Mouse (Mus musculus): Measurements from ENCODE around the gene Mark4. TPM values are rescaled to one million over a fixed set of nuclear protein-coding genes. Genes with fewer than 3 reads are reported as not detected.

Mark4 gene
- polyA plus RNA-seq (2015; fragmentation: Nextera tagmentation; extraction: Ambion mirVana): 4.5 and 6.2 TPM in 2 replicates

GRCm38 (mm10) chr7:19458591-19459111 is at the start of gene Mark4:
TSS of gene Mark4 (minus strand) at chr7:19458821.
- H3K4me3 ChIP-seq (ENCODE audit: low read length): peak within 1 kb of the TSS; percentile 86
- 3% methylated on average over 24 of the region's 42 CpGs for WGBS
- peaks cover 24% of the 10 kb centered on the region for H3K4me1 ChIP-seq (ENCODE audit: control insufficient read depth, insufficient read depth, low read length)
- H3K27ac ChIP-seq (ENCODE audit: low read length): peak within 1 kb of the TSS; percentile 81
- peak; percentile 90 for ATAC-seq (replicated peaks; ENCODE audit: extremely low read depth, insufficient read depth, low FRiP score)
- H3K36me3 ChIP-seq (ENCODE audit: control insufficient read depth, insufficient read depth): no peaks in the 10 kb centered on the region
- peak within 1 kb of the TSS; percentile 96 for H3K4me2 ChIP-seq (ENCODE audit: low read depth, low read length)
- H3K27me3 ChIP-seq (ENCODE audit: control insufficient read depth, insufficient read depth, low read length): no peaks in the 10 kb centered on the region
- peak within 1 kb of the TSS; percentile 90 for H3K9ac ChIP-seq (ENCODE audit: low read length)
- no peaks in the 10 kb centered on the region for H3K9me3 ChIP-seq (replicated peaks; ENCODE audit: control insufficient read depth, low read length)

GRCm38 (mm10) chr7:19507612-19507981 is 49.0 kb upstream of the Mark4 start:
- peak overlapping the region; percentile 92 for H3K9ac ChIP-seq (ENCODE audit: low read length)
- peak overlapping the region; percentile 97 for H3K4me3 ChIP-seq (ENCODE audit: low read length)
- no peaks in the 10 kb centered on the region for H3K9me3 ChIP-seq (replicated peaks; ENCODE audit: control insufficient read depth, low read length)
- no peaks in the 10 kb centered on the region for H3K27me3 ChIP-seq (ENCODE audit: control insufficient read depth, insufficient read depth, low read length)
- ATAC-seq (replicated peaks; ENCODE audit: extremely low read depth, insufficient read depth, low FRiP score): no peak
- H3K27ac ChIP-seq (ENCODE audit: low read length): peak overlapping the region; percentile 76
- WGBS: 4% methylated on average over 18 of the region's 18 CpGs
- peaks cover 13% of the 10 kb centered on the region for H3K4me1 ChIP-seq (ENCODE audit: control insufficient read depth, insufficient read depth, low read length)
- no peaks in the 10 kb centered on the region for H3K36me3 ChIP-seq (ENCODE audit: control insufficient read depth, insufficient read depth)
- peak overlapping the region; percentile 97 for H3K4me2 ChIP-seq (ENCODE audit: low read depth, low read length)

- H3K4me2 ChIP-seq (ENCODE audit: low read depth, low read length): peak overlapping the region; percentile 97
- H3K27ac ChIP-seq (ENCODE audit: low read length): no peak overlapping the region
- no peaks in the 10 kb centered on the region for H3K36me3 ChIP-seq (ENCODE audit: control insufficient read depth, insufficient read depth)
- 2% methylated on average over 71 of the region's 71 CpGs for WGBS
- H3K27me3 ChIP-seq (ENCODE audit: control insufficient read depth, insufficient read depth, low read length): no peaks in the 10 kb centered on the region
- no peak for ATAC-seq (replicated peaks; ENCODE audit: extremely low read depth, insufficient read depth, low FRiP score)
- peak overlapping the region; percentile 92 for H3K9ac ChIP-seq (ENCODE audit: low read length)
- no peaks in the 10 kb centered on the region for H3K9me3 ChIP-seq (replicated peaks; ENCODE audit: control insufficient read depth, low read length)
- peak overlapping the region; percentile 97 for H3K4me3 ChIP-seq (ENCODE audit: low read length)
- peaks cover 13% of the 10 kb centered on the region for H3K4me1 ChIP-seq (ENCODE audit: control insufficient read depth, insufficient read depth, low read length)
Observed at GRCm38 (mm10) chr7:19506969-19507611, 48.5 kb upstream of the Mark4 start.

- Histone ChIP-seq H3K27ac (ENCODE audit: low read length) (no peak overlapping the region), H3K9me3 (replicated peaks; ENCODE audit: control insufficient read depth, low read length) (no peaks in the 10 kb centered on the region), H3K4me3 (ENCODE audit: low read length) (no peak overlapping the region; the same call in 1 of the 2 replicates), H3K9ac (ENCODE audit: low read length) (no peak overlapping the region), H3K4me2 (ENCODE audit: low read depth, low read length) (no peak overlapping the region; the same call in 1 of the 2 replicates), H3K4me1 (ENCODE audit: control insufficient read depth, insufficient read depth, low read length) (peaks cover 13% of the 10 kb centered on the region), H3K27me3 (ENCODE audit: control insufficient read depth, insufficient read depth, low read length) (no peaks in the 10 kb centered on the region), H3K36me3 (ENCODE audit: control insufficient read depth, insufficient read depth) (no peaks in the 10 kb centered on the region)
- no peak for ATAC-seq (replicated peaks; ENCODE audit: extremely low read depth, insufficient read depth, low FRiP score)
- 42% methylated on average over 6 of the region's 6 CpGs for WGBS
Observed at GRCm38 (mm10) chr7:19506326-19506725, 47.7 kb upstream of the Mark4 start.

GRCm38 (mm10) chr7:19503481-19504068 is 45.0 kb upstream of the Mark4 start:
- ATAC-seq (replicated peaks; ENCODE audit: extremely low read depth, insufficient read depth, low FRiP score): no peak
- Histone ChIP-seq H3K9ac (ENCODE audit: low read length) (no peak overlapping the region), H3K4me2 (ENCODE audit: low read depth, low read length) (no peak overlapping the region), H3K27ac (ENCODE audit: low read length) (no peak overlapping the region), H3K27me3 (ENCODE audit: control insufficient read depth, insufficient read depth, low read length) (no peaks in the 10 kb centered on the region), H3K9me3 (replicated peaks; ENCODE audit: control insufficient read depth, low read length) (no peaks in the 10 kb centered on the region), H3K4me1 (ENCODE audit: control insufficient read depth, insufficient read depth, low read length) (peaks cover 6% of the 10 kb centered on the region), H3K36me3 (ENCODE audit: control insufficient read depth, insufficient read depth) (no peaks in the 10 kb centered on the region), H3K4me3 (ENCODE audit: low read length) (no peak overlapping the region)
- 31% methylated on average over 5 of the region's 5 CpGs for WGBS

GRCm38 (mm10) chr7:19501658-19502057 is 43.0 kb upstream of the Mark4 start:
- no peaks in the 10 kb centered on the region; the same call in 1 of the 2 replicates for H3K4me1 ChIP-seq (ENCODE audit: control insufficient read depth, insufficient read depth, low read length)
- H3K4me3 ChIP-seq (ENCODE audit: low read length): no peak overlapping the region
- 68% methylated on average over 4 of the region's 4 CpGs for WGBS
- no peaks in the 10 kb centered on the region for H3K36me3 ChIP-seq (ENCODE audit: control insufficient read depth, insufficient read depth)
- ATAC-seq (replicated peaks; ENCODE audit: extremely low read depth, insufficient read depth, low FRiP score): no peak
- H3K27me3 ChIP-seq (ENCODE audit: control insufficient read depth, insufficient read depth, low read length): no peaks in the 10 kb centered on the region
- H3K27ac ChIP-seq (ENCODE audit: low read length): no peak overlapping the region
- no peaks in the 10 kb centered on the region for H3K9me3 ChIP-seq (replicated peaks; ENCODE audit: control insufficient read depth, low read length)
- no peak overlapping the region for H3K4me2 ChIP-seq (ENCODE audit: low read depth, low read length)
- no peak overlapping the region for H3K9ac ChIP-seq (ENCODE audit: low read length)

GRCm38 (mm10) chr7:19500420-19501363 is 42.1 kb upstream of the Mark4 start:
- Histone ChIP-seq H3K4me1 (ENCODE audit: control insufficient read depth, insufficient read depth, low read length) (peaks cover under 1% of the 10 kb centered on the region), H3K4me2 (ENCODE audit: low read depth, low read length) (no peak overlapping the region), H3K27ac (ENCODE audit: low read length) (no peak overlapping the region), H3K9ac (ENCODE audit: low read length) (no peak overlapping the region), H3K4me3 (ENCODE audit: low read length) (no peak overlapping the region), H3K9me3 (replicated peaks; ENCODE audit: control insufficient read depth, low read length) (no peaks in the 10 kb centered on the region), H3K27me3 (ENCODE audit: control insufficient read depth, insufficient read depth, low read length) (no peaks in the 10 kb centered on the region), H3K36me3 (ENCODE audit: control insufficient read depth, insufficient read depth) (no peaks in the 10 kb centered on the region)
- no peak for ATAC-seq (replicated peaks; ENCODE audit: extremely low read depth, insufficient read depth, low FRiP score)
- 65% methylated on average over 12 of the region's 12 CpGs for WGBS

GRCm38 (mm10) chr7:19498326-19498725 is 39.7 kb upstream of the Mark4 start:
- ATAC-seq (replicated peaks; ENCODE audit: extremely low read depth, insufficient read depth, low FRiP score): no peak
- WGBS: 56% methylated on average over 4 of the region's 4 CpGs

More at GRCm38 (mm10) chr7:19498326-19498725, 39.7 kb upstream of the Mark4 start:
- Histone ChIP-seq H3K36me3 (ENCODE audit: control insufficient read depth, insufficient read depth) (no peaks in the 10 kb centered on the region), H3K4me3 (ENCODE audit: low read length) (no peak overlapping the region), H3K27ac (ENCODE audit: low read length) (no peak overlapping the region), H3K9me3 (replicated peaks; ENCODE audit: control insufficient read depth, low read length) (no peaks in the 10 kb centered on the region), H3K4me2 (ENCODE audit: low read depth, low read length) (no peak overlapping the region), H3K27me3 (ENCODE audit: control insufficient read depth, insufficient read depth, low read length) (no peaks in the 10 kb centered on the region), H3K4me1 (ENCODE audit: control insufficient read depth, insufficient read depth, low read length) (peaks cover 7% of the 10 kb centered on the region), H3K9ac (ENCODE audit: low read length) (no peak overlapping the region)
